Comparison of ENCODE assay signal across 11 mouse cellular contexts in the genomic region with DNA sequence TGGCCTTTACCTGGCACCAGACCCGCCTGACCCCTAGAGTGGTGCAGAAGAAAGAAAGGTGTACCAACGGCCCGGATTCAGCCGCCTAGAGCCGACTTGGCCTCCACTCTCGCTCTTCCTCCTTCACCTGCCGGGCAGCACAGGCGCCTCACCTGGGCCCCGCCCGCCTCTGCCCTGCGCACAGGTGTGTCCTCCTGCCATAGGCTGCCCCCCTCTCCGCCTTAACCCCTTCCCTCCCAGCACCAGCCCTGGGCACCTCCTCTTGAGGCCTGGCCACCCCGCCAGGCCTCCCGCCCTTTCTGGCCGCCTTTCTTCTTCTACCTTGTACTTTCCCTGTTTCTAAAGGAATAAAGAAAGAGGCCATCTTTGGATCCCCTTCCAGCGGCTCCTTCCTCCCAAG. TPM values are rescaled to one million over a fixed set of nuclear protein-coding genes. Genes with fewer than 3 reads are reported as not detected.
A peak's percentile ranks its signal among the peaks of the same experiment; 100 is the strongest.
DNase-seq lines count a peak whose midpoint lies in the region; ATAC-seq and TF ChIP-seq lines count a peak whose summit lies in the region.
"Had no signal": no experiment of that assay in that cellular context is flagged by ENCODE, and none has a peak within 500 bp of the region (broad histone marks: within the 10 kb centered on the region; RNA-seq: fewer than 3 reads in every experiment).

No protein-coding gene starts in this region.

- TF ChIP-seq POLR2A in small intestine, adult 2 months (IDR thresholded peaks at IDR 0.05; ENCODE audit: low read depth, low read length): peak; percentile 92

- H3K36me3 ChIP-seq in hindbrain, embryonic 12.5 days: peaks cover 42% of the 10 kb centered on the region
- H3K36me3 ChIP-seq in hindbrain, embryonic 13.5 days: peaks cover 46% of the 10 kb centered on the region
- peaks cover 33% of the 10 kb centered on the region for H3K36me3 ChIP-seq in embryonic facial prominence, embryonic 15.5 days
- peaks cover 23% of the 10 kb centered on the region for H3K36me3 ChIP-seq in limb, embryonic 11.5 days (ENCODE audit: control insufficient read depth, insufficient read depth, low read length)
- H3K36me3 ChIP-seq in small intestine, adult 2 months (ENCODE audit: control insufficient read depth, insufficient read depth, low read length): peaks cover 27% of the 10 kb centered on the region

- no peaks in the 10 kb centered on the region for H3K9me3 ChIP-seq in hindbrain, embryonic 12.5 days (replicated peaks)
- no peaks in the 10 kb centered on the region for H3K9me3 ChIP-seq in hindbrain, embryonic 13.5 days
- H3K9me3 ChIP-seq in embryonic facial prominence, embryonic 15.5 days (replicated peaks): no peaks in the 10 kb centered on the region
- no peaks in the 10 kb centered on the region for H3K9me3 ChIP-seq in limb, embryonic 11.5 days (ENCODE audit: control insufficient read depth, low read length)

- DNase-seq in limb, embryonic 11.5 days (ENCODE audit: low spot score): no peak
- DNase-seq in left cerebral cortex, postnatal 10 days (ENCODE audit: extremely low spot score in 1 of 2, low spot score in 2 of 2): no peak
- no peak for DNase-seq in retina, postnatal 1 day
- DNase-seq in gastrocnemius, postnatal 14 days: no peak

- 0 out of 2 replicates have a peak overlapping the region, but pooled peaks have one; percentile 27 for H3K9ac ChIP-seq in hindbrain, embryonic 12.5 days
- H3K9ac ChIP-seq in hindbrain, embryonic 13.5 days: no peak overlapping the region
- H3K9ac ChIP-seq in embryonic facial prominence, embryonic 15.5 days: peak overlapping the region; percentile 26; the same call in 1 of the 2 replicates
- H3K9ac ChIP-seq in limb, embryonic 11.5 days (ENCODE audit: low read length): no peak overlapping the region

- peaks cover 7% of the 10 kb centered on the region for H3K4me1 ChIP-seq in hindbrain, embryonic 12.5 days
- peaks cover 6% of the 10 kb centered on the region for H3K4me1 ChIP-seq in hindbrain, embryonic 13.5 days (replicated peaks)
- peaks cover 14% of the 10 kb centered on the region for H3K4me1 ChIP-seq in embryonic facial prominence, embryonic 15.5 days
- no peaks in the 10 kb centered on the region for H3K4me1 ChIP-seq in limb, embryonic 11.5 days (ENCODE audit: control insufficient read depth, insufficient read depth, low read length)
- H3K4me1 ChIP-seq in small intestine, adult 2 months (ENCODE audit: control insufficient read depth, insufficient read depth, insufficient read length, low read length): peaks cover 30% of the 10 kb centered on the region

- no peak overlapping the region for H3K27ac ChIP-seq in hindbrain, embryonic 12.5 days
- H3K27ac ChIP-seq in hindbrain, embryonic 13.5 days: no peak overlapping the region
- H3K27ac ChIP-seq in embryonic facial prominence, embryonic 15.5 days (replicated peaks): peak overlapping the region; percentile 78
- 0 out of 2 replicates have a peak overlapping the region, but pooled peaks have one; percentile 42 for H3K27ac ChIP-seq in limb, embryonic 11.5 days (replicated peaks; ENCODE audit: low read depth, low read length)
- H3K27ac ChIP-seq in small intestine, adult 2 months (ENCODE audit: insufficient read depth, low read depth, low read length): peak overlapping the region; percentile 95

- TF ChIP-seq CTCF in small intestine, adult 2 months (IDR thresholded peaks at IDR 0.05; ENCODE audit: extremely low read depth, insufficient read length, insufficient replicate concordance, low read depth, low read length): no peak

- 61% methylated on average over 13 of the region's 16 CpGs for WGBS in hindbrain, embryonic 12.5 days
- 60% methylated on average over 16 of the region's 16 CpGs for WGBS in hindbrain, embryonic 13.5 days
- 45% methylated on average over 16 of the region's 16 CpGs for WGBS in embryonic facial prominence, embryonic 15.5 days
- WGBS in limb, embryonic 11.5 days: 62% methylated on average over 14 of the region's 16 CpGs
- 29% methylated on average over 16 of the region's 16 CpGs for WGBS in small intestine, adult 2 months

- H3K4me2 ChIP-seq in hindbrain, embryonic 12.5 days (replicated peaks): 0 out of 2 replicates have a peak overlapping the region, but pooled peaks have one; percentile 8
- no peak overlapping the region for H3K4me2 ChIP-seq in hindbrain, embryonic 13.5 days
- H3K4me2 ChIP-seq in embryonic facial prominence, embryonic 15.5 days (replicated peaks): peak overlapping the region; percentile 32
- no peak overlapping the region for H3K4me2 ChIP-seq in limb, embryonic 11.5 days (ENCODE audit: low read depth, severe bottlenecking)

- no peaks in the 10 kb centered on the region for H3K27me3 ChIP-seq in hindbrain, embryonic 12.5 days
- H3K27me3 ChIP-seq in hindbrain, embryonic 13.5 days: no peaks in the 10 kb centered on the region
- H3K27me3 ChIP-seq in embryonic facial prominence, embryonic 15.5 days: no peaks in the 10 kb centered on the region
- no peaks in the 10 kb centered on the region for H3K27me3 ChIP-seq in limb, embryonic 11.5 days (ENCODE audit: control insufficient read depth, insufficient read depth, low read length)
- H3K27me3 ChIP-seq in small intestine, adult 2 months (ENCODE audit: control insufficient read depth, insufficient read depth, low read length): no peaks in the 10 kb centered on the region

- H3K4me3 ChIP-seq in hindbrain, embryonic 12.5 days: peak overlapping the region; percentile 15; the same call in 1 of the 2 replicates
- H3K4me3 ChIP-seq in hindbrain, embryonic 13.5 days: no peak overlapping the region
- H3K4me3 ChIP-seq in embryonic facial prominence, embryonic 15.5 days (replicated peaks): peak overlapping the region; percentile 42
- H3K4me3 ChIP-seq in limb, embryonic 11.5 days (ENCODE audit: low read depth, low read length): no peak overlapping the region
- peak overlapping the region; percentile 84 for H3K4me3 ChIP-seq in small intestine, adult 2 months (ENCODE audit: low read depth, low read length)

- ATAC-seq in hindbrain, embryonic 12.5 days (ENCODE audit: low FRiP score): no peak
- ATAC-seq in hindbrain, embryonic 13.5 days (ENCODE audit: low FRiP score): no peak
- ATAC-seq in embryonic facial prominence, embryonic 15.5 days (ENCODE audit: insufficient number of reproducible peaks, low FRiP score, low TSS enrichment, low read depth): peak; percentile 71
- 0 out of 2 replicates have a peak, but pooled peaks have one; percentile 15 for ATAC-seq in limb, embryonic 11.5 days (ENCODE audit: insufficient number of reproducible peaks, low FRiP score, low TSS enrichment, low read depth)

- intact Hi-C loops in left cerebral cortex, postnatal 10 days (cut with DNase I): no loop called here
- intact Hi-C loops in gastrocnemius, postnatal 14 days (cut with DNase I; ENCODE audit: low total_unique reads): no loop called here

RNA-seq across cellular contexts. Expression of a gene that starts 6.6 kb away (rescaled TPM):
- 291 and 292 TPM in 2 replicates for polyA plus RNA-seq in hindbrain, embryonic 12.5 days (2016; fragmentation: Nextera tagmentation; extraction: Ambion mirVana)
- 254 and 257 TPM in 2 replicates for polyA plus RNA-seq in hindbrain, embryonic 13.5 days (2015; fragmentation: Nextera tagmentation; extraction: Ambion mirVana)
- polyA plus RNA-seq in embryonic facial prominence, embryonic 15.5 days (2015; fragmentation: Nextera tagmentation; extraction: Ambion mirVana): 301 and 317 TPM in 2 replicates
- 424 and 427 TPM in 2 replicates for polyA plus RNA-seq in limb, embryonic 11.5 days (2014; fragmentation: Nextera tagmentation; extraction: Ambion mirVana)
- polyA plus RNA-seq in small intestine, adult 2 months (2012; rRNA removed): 87.7 and 122 TPM in 2 replicates
- 100 to 1,000 TPM; 151 to 160 TPM for total RNA-seq in left cerebral cortex, postnatal 10 days (2021)
- total RNA-seq in gastrocnemius, postnatal 14 days (2021): 100 to 1,000 TPM; 179 to 184 TPM

RNA-seq across cellular contexts. Expression of a gene that starts 6.7 kb away (rescaled TPM):
- polyA plus RNA-seq in hindbrain, embryonic 12.5 days (2016; fragmentation: Nextera tagmentation; extraction: Ambion mirVana): 131 and 138 TPM in 2 replicates
- 111 and 118 TPM in 2 replicates for polyA plus RNA-seq in hindbrain, embryonic 13.5 days (2015; fragmentation: Nextera tagmentation; extraction: Ambion mirVana)
- 171 and 186 TPM in 2 replicates for polyA plus RNA-seq in embryonic facial prominence, embryonic 15.5 days (2015; fragmentation: Nextera tagmentation; extraction: Ambion mirVana)
- 244 and 253 TPM in 2 replicates for polyA plus RNA-seq in limb, embryonic 11.5 days (2014; fragmentation: Nextera tagmentation; extraction: Ambion mirVana)
- polyA plus RNA-seq in small intestine, adult 2 months (2012; rRNA removed): 26.8 and 34.9 TPM in 2 replicates
- total RNA-seq in left cerebral cortex, postnatal 10 days (2021): 10 to 100 TPM; 38.0 to 42.6 TPM
- total RNA-seq in gastrocnemius, postnatal 14 days (2021): 10 to 100 TPM; 51.8 to 57.5 TPM

RNA-seq across cellular contexts. Expression of a gene that starts 19.8 kb away (rescaled TPM):
- polyA plus RNA-seq in hindbrain, embryonic 12.5 days (2016; fragmentation: Nextera tagmentation; extraction: Ambion mirVana): 5.6 TPM in 2 replicates
- 5.0 and 5.9 TPM in 2 replicates for polyA plus RNA-seq in hindbrain, embryonic 13.5 days (2015; fragmentation: Nextera tagmentation; extraction: Ambion mirVana)
- polyA plus RNA-seq in embryonic facial prominence, embryonic 15.5 days (2015; fragmentation: Nextera tagmentation; extraction: Ambion mirVana): 19.9 and 20.2 TPM in 2 replicates
- 7.8 and 8.7 TPM in 2 replicates for polyA plus RNA-seq in limb, embryonic 11.5 days (2014; fragmentation: Nextera tagmentation; extraction: Ambion mirVana)
- polyA plus RNA-seq in small intestine, adult 2 months (2012; rRNA removed): 23.0 and 41.0 TPM in 2 replicates
- total RNA-seq in left cerebral cortex, postnatal 10 days (2021): 1 to 10 TPM; 3.4 to 4.7 TPM
- 1 to 10 TPM; 1.7 to 1.9 TPM for total RNA-seq in gastrocnemius, postnatal 14 days (2021)

RNA-seq across cellular contexts. Expression of a gene that starts 22.5 kb away (rescaled TPM):
- 519 and 565 TPM in 2 replicates for polyA plus RNA-seq in hindbrain, embryonic 12.5 days (2016; fragmentation: Nextera tagmentation; extraction: Ambion mirVana)
- 670 and 677 TPM in 2 replicates for polyA plus RNA-seq in hindbrain, embryonic 13.5 days (2015; fragmentation: Nextera tagmentation; extraction: Ambion mirVana)
- 416 TPM in 2 replicates for polyA plus RNA-seq in embryonic facial prominence, embryonic 15.5 days (2015; fragmentation: Nextera tagmentation; extraction: Ambion mirVana)
- polyA plus RNA-seq in limb, embryonic 11.5 days (2014; fragmentation: Nextera tagmentation; extraction: Ambion mirVana): 491 and 549 TPM in 2 replicates
- 80.4 and 143 TPM in 2 replicates for polyA plus RNA-seq in small intestine, adult 2 months (2012; rRNA removed)
- 100 to 1,000 TPM; 298 to 316 TPM for total RNA-seq in left cerebral cortex, postnatal 10 days (2021)
- 100 to 1,000 TPM; 207 to 228 TPM for total RNA-seq in gastrocnemius, postnatal 14 days (2021)

RNA-seq across cellular contexts. Expression of a gene that starts 37.1 kb away (rescaled TPM):
- not detected in 2 replicates for polyA plus RNA-seq in hindbrain, embryonic 12.5 days (2016; fragmentation: Nextera tagmentation; extraction: Ambion mirVana)
- polyA plus RNA-seq in hindbrain, embryonic 13.5 days (2015; fragmentation: Nextera tagmentation; extraction: Ambion mirVana): not detected in 2 replicates
- polyA plus RNA-seq in embryonic facial prominence, embryonic 15.5 days (2015; fragmentation: Nextera tagmentation; extraction: Ambion mirVana): not detected in 2 replicates
- polyA plus RNA-seq in limb, embryonic 11.5 days (2014; fragmentation: Nextera tagmentation; extraction: Ambion mirVana): 0.13 TPM in 1 of 2 replicates, not detected in the other
- polyA plus RNA-seq in small intestine, adult 2 months (2012; rRNA removed): not detected in 2 replicates
- not detected for total RNA-seq in left cerebral cortex, postnatal 10 days (2021)
- not detected for total RNA-seq in gastrocnemius, postnatal 14 days (2021)
- total RNA-seq: gastrocnemius, adult 8-10 months; left cerebral cortex, adult 8-10 months; MEL had no signal

Comparison
In these comparisons a context has a peak if more than half of its experiments do, and no peak if none do; other contexts are left out.
1. H3K4me2 ChIP-seq: peak in hindbrain, embryonic 12.5 days (single experiment) and embryonic facial prominence, embryonic 15.5 days (single experiment); none in hindbrain, embryonic 13.5 days (single experiment) and limb, embryonic 11.5 days (single experiment).
2. H3K4me3 ChIP-seq: peak in hindbrain, embryonic 12.5 days (single experiment), embryonic facial prominence, embryonic 15.5 days (single experiment) and small intestine, adult 2 months (single experiment); none in hindbrain, embryonic 13.5 days (single experiment) and limb, embryonic 11.5 days (single experiment).
3. H3K9ac ChIP-seq: peak in hindbrain, embryonic 12.5 days (single experiment) and embryonic facial prominence, embryonic 15.5 days (single experiment); none in hindbrain, embryonic 13.5 days (single experiment) and limb, embryonic 11.5 days (single experiment).
4. ATAC-seq: peak in embryonic facial prominence, embryonic 15.5 days (single experiment) and limb, embryonic 11.5 days (single experiment); none in hindbrain, embryonic 12.5 days (single experiment) and hindbrain, embryonic 13.5 days (single experiment).
5. H3K27ac ChIP-seq: peak in embryonic facial prominence, embryonic 15.5 days (single experiment), limb, embryonic 11.5 days (single experiment) and small intestine, adult 2 months (single experiment); none in hindbrain, embryonic 12.5 days (single experiment) and hindbrain, embryonic 13.5 days (single experiment).